Mouse (Mus musculus) heart, postnatal 14 days (tissue): ENCODE results near the gene Ciao2b. TPM values are rescaled to one million over a fixed set of nuclear protein-coding genes. Genes with fewer than 3 reads are reported as not detected.

Source experiments
- DNase-seq, 2 experiments: peaks; one replicate each; pipeline ENCODE4 v3.0.0; 2021 to 2022
- intact Hi-C: fragments of 180-260 bp; cut with DNase I; formaldehyde crosslinking; loops from one replicate; pipeline ENCODE4 v1.15.1; 2025
- total RNA-seq, 2 experiments: library from RNA; stranded (reverse); gene quantifications; 2 replicates each; pipeline ENCODE4 v1.2.3; 2021

Gene Ciao2b
- total RNA-seq, 2 experiments from 2014 or later: 52.9 to 63.6 TPM

DNA sequence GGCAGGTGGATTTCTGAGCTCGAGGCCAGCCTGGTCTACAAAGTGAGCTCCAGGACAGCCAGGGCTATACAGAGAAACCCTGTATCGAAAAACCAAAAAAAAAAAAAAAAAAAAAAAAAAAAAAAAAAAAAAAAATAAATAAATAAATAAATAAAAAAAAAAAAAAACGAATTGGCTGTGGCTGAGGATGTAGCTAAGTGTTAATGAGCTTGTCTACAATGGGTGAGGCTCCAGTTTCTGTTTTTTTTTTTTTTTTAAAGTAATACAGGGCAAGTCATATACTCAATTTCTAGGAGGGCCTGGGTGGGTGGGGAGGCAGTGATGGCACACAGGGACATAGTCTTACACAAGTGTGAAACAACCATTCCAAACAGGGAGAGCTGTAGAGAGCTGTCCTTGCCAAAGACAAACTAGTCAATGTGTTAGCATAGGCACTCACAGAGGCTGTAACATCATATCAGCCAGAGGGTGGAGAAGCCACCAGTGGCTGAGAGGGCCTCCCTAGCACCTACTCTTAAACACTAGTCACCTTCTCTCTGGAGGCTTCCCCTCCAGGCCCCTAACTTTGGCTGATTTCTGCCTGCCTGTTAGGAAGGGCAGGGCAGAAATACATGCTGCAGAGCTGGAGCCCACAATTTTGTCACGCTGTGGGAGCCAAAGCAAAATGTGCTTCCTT lies 14.6 kb downstream of the Ciao2b start:
- DNase-seq: no peak

DNA sequence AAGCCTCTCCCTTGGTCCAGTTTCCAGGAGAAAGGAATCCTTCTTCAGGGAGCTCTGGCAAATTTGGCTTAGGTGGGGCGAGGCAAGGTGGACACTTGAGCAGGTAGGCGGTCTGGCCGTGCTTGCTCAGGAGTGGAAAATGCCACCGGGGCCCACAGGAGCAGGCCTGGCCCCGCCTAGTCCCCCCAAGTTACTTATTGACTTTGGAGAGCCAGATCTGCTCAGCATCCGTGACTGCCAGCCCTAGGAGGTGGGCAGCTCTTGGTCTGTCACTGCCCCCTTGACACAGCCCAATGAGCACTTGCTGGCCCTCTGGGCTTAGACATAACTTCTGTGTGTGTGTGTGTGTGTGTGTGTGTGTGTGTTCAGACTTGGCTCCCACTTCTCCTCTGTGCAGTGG lies 17.6 kb downstream of the Ciao2b start, which contains the start of gene Cdh16:
Gene Cdh16 (minus strand): TSS at position 236 of the 400 bp plus-strand sequence.
- no peak for DNase-seq
- intact Hi-C loops: no loop called here

More for the DNA sequence above, 14.6 kb downstream of the Ciao2b start:
- intact Hi-C loops: no loop called here

DNA sequence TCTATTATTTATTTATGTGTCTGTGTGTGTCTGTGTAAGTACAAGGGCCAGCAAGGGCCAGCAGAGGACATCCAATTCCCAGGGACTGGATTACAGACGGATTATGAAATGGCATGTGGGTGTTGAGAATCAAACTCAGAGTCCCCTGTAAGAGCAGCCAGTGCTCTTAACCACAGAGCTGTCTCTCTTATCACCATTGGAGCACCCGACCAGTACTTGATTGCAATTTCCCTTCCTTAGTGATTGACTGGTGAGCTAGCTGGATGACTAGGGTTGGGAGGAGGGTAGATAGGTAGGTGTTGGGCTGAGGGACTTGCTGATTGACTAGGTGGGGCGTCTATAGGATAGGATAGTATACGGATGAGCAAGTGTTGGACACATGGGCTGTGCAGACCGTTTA lies 21.0 kb downstream of the Ciao2b start:
- no peak for DNase-seq

DNA sequence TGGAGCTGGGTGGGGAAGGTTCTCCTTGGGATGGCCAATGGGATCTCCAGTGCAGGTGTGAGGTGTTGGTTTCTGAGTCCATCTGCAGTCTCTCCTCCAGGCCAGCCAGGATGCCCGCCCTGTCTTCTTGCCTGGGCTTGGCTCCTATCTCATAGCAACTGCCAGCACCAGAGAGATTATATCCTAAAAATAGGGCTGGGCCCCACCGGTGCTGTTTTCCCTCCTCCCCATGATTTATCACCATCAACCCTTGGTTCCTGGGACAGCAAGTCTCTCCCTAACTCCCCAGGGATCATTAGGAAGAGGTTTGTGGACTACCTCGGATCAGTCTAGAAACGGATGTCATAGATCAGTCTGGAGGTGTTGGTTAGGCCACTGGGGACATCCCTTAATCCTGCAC lies 28.6 kb downstream of the Ciao2b start:
- no peak for DNase-seq
- intact Hi-C loops: no loop called here

More for the DNA sequence above, 21.0 kb downstream of the Ciao2b start:
- intact Hi-C loops: no loop called here

DNA sequence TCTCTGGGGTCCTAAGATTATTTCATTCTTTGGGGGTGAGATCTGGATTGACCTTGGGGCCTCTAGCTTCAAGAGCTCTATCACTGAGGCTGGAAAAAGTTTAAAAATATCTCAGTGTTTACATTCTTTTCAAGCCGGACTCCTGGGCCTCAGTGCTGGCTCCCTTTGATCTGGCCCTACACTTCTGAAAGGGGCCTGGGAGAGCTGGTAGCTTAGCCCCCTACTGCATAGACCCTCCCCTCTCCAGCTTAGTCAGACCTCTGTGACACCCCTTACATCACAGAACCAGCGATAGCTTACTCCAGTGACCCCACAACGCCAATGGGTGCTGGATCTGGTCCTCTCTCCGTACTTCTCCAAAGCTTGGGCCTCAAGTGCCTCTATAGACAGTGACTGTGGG lies 30.2 kb downstream of the Ciao2b start:
- no peak for DNase-seq

DNA sequence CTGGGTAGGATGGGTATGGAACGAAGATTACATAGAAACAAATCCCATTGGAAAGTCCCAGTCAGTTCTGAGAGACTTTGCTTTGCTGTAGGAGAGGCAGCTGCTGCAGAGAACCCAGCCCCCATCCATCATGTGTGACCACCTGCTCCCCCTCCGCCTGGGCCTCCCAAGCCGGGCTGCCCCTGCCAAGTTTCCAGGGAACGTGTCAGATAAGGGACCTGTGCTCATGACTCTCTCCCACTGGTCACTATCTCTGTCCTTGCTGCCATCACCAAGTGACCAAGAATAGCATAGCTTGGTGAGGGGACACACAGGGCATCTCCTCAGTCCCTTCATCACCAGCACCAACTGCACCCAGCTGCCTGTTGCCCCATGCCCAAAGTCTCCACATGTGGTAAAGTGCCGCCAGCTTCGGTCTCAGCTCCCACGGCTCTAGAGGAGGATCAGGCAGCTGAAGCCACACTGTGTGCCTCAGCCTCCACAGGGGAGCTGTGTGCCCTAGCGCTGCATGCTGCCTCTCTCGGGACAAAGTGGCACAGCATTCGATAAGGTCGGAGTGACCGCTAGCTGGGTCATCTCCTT lies 31.5 kb downstream of the Ciao2b start:
- intact Hi-C loops: no loop called here
- peak; percentile 67 to 81 for DNase-seq

More for the DNA sequence above, 30.2 kb downstream of the Ciao2b start:
- intact Hi-C loops: no loop called here

DNA sequence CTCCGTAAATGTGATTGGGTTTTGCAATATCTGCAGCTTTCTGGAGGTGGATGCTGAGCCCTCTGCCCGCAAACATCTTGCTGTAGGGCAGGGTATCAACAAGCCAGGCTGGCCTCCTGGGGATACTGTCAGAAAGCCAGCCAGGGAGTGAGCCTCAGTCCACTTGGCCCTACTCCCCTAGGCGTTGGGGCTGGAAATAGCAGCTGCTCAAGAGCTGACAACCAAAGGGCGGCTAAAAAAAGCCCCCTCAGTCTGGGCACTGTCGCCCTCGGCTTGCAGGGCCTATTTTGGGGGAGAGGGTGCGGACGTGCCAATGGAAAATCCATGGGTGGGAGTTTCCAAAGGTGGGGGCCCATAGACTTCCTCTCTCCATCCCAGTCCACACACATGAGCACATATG lies 32.5 kb downstream of the Ciao2b start:
- intact Hi-C loops: no loop called here
- DNase-seq: peak; percentile 59 to 74

DNA sequence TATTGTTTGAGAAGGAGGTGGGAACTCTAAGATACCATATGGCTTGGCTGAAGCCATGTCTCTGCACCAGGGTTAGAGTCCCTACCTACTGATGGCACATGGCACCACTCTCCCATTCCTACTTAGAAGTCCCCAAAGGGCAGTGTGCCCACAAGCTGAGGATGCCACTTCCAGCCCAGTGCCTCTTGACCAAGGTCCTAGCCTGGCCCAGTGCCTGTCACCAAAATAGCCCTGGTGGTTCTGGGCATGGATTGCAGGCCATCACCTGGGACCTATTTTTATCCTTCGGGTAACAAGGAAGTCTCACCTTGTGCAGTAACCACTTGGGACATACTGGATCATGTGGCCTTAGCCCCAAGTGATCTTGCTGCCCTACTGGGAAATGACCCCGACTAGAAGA lies 33.8 kb downstream of the Ciao2b start:
- intact Hi-C loops: no loop called here
- peak; percentile 73 to 83 for DNase-seq

DNA sequence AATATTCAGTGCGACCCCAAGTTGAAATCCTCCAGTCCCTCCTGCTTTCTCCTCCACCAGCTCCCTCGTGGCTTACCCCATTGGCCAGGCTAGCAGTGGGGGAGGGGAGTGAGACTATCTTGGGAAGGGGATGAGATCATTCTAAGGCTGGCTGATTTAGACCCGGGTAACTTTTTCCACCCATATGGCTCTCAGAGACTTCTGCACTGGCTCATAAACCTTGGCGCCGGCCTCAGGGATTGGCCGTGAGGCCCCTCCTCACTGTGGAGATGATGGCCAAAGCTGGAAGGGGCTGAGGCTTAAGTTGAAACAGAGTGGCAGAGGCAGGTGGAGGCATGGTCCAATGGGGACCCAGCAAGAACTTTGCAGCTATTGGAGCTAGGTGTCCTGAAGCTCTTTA lies 35.4 kb downstream of the Ciao2b start:
- DNase-seq: peak; percentile 26 to 63
- intact Hi-C loops: no loop called here

DNA sequence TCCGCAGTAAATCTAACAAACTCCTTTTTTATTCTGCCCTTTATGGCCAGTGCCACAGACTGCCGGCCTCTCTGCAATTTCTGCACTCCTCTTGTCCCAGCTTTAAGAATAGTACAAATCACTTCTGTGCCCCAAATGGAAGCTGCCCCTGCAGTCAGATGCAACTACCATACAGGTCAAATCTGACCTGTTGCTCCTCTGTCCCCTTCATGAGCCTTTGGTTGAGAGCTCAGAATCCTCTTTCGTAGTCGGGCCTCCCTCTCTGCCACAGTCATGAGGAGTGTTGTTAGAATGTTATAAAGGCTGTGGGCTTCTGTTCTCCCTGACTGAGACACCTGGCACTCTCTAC lies 38.5 kb downstream of the Ciao2b start:
- DNase-seq: no peak
- intact Hi-C loops: loop anchor here (2.0 kb wide), 2 partner anchors 52 to 186 kb away; no protein-coding TSS in a partner anchor

DNA sequence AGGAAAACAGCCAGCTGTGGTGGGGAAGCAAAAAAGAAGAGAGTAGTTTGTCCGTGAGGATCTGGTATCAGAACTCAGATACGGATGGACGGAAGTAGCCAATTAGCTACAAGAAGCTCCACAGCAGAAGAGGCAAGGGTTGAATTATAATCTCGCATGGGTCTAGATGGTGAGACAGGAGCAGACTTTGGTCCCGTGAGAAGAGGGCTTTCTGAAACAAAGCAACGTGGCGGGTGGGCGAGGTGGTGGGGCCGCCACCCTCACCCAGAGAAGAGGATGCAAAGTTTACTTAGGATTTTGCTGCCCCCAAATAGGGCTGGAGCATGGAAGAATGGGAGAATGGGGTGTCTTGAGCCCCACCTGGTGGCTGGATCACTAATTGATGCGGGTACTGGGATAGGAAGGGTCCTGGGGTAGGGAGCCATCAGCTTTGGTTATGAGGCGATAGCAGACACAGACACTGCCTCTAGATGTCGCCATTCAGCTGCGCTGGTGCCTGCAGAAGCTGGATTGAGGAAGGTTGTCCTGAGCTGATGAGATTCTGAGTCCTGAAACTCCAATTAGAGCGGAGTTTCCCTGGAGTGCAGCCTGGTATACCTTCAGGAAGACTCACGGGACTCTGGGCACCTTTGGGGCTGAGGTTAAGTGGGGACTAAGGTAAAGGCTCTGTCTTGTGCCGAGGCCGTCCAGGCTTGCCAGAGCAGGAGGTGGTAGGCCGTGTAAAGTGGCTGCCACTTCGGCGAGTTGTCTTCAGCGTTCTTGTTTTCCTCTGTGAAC lies 39.1 kb downstream of the Ciao2b start:
- DNase-seq: peak; percentile 87 to 91
- intact Hi-C loops: loop anchor here (1.0 to 2.0 kb wide), 3 partner anchors 42 to 186 kb away; no protein-coding TSS in a partner anchor

DNA sequence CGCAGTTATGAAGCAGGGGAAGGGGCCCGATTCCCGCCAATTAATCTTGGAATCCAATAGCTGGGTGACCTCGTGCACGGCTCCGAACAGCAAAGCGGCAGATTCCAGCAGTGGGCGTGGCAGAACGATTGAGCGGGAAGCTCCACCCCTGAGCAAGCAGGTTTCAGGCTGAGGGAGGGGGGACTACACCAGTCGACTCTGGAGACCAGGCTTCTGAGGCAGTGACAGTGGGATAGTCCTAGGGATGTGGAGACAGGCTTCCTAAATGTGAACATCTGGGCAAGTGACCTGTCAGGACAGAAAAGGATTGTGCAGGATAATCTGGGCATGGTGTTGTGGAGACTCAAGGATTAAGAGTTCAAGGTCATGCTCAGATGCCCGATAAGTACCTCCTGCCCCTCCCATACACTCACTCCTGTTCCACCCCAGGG lies 39.8 kb downstream of the Ciao2b start:
- intact Hi-C loops: loop anchor here (1.0 to 2.0 kb wide), 3 partner anchors 42 to 187 kb away; no protein-coding TSS in a partner anchor
- no peak for DNase-seq

DNA sequence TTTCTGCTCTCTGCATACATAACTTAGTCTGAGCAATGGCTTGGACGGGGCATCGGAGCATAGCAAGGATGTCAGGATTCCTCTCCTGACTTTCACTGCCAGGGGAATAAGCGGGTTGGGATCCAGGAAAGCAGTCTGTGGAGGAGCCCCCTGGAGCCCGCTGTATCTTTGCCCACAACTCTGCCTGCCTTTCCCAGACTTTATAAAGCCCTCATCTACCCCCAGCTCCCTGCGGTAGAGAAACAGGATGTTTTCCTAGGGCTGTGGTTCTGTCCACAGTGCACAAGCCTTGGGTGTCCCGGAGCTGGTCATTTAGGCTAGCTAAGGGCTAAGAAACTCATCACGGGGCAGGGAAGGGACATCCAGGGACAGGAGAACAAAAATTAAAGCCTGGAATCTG lies 40.4 kb downstream of the Ciao2b start:
- intact Hi-C loops: no loop called here
- DNase-seq: no peak

DNA sequence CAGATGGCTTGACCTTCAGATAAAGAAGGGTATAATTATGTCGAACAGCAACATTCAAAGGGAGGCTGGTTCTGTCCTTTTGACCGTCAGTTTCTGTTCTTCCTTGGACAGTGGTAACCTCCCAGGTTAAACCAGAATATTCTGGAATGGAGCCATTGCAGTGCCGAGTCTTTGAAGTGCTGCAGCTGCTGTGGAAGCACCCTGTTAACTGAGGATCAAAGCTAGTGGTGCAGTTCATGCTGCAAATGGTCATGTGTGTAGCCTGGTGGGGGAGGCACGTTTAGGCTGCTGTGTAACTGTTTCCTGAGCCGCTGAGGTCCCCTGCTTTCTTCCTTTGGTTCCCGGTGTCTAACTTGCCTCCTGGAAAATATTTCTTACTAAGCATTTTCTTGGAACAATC lies 43.3 kb downstream of the Ciao2b start:
- intact Hi-C loops: loop anchor here (10.0 kb wide), 2 partner anchors 576 to 626 kb away; partner anchors contain the start of genes Cbfb and D230025D16Rik
- DNase-seq: no peak

DNA sequence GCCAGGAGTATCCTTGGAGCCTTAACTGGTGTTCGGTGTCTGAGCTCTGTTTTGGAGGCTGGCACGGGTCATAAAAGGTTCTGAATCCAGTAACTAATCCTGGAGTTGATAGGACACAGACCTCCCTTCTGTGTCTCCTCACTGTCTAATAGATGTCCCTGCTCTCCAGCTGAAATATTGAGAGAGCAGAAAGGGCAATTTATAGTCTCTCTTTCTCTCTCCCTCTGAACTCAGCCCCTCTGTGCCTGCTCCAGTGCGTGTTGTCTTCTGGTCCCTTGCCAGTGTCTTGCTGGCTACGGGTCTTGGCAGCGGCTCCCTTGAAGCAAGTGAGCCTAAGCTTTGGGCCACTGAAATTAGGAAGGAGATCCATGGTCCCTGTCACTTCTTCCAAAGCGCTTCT lies 44.1 kb downstream of the Ciao2b start:
- intact Hi-C loops: loop anchor here (10.0 kb wide), 2 partner anchors 577 to 627 kb away; partner anchors contain the start of genes Cbfb and D230025D16Rik
- DNase-seq: no peak

DNA sequence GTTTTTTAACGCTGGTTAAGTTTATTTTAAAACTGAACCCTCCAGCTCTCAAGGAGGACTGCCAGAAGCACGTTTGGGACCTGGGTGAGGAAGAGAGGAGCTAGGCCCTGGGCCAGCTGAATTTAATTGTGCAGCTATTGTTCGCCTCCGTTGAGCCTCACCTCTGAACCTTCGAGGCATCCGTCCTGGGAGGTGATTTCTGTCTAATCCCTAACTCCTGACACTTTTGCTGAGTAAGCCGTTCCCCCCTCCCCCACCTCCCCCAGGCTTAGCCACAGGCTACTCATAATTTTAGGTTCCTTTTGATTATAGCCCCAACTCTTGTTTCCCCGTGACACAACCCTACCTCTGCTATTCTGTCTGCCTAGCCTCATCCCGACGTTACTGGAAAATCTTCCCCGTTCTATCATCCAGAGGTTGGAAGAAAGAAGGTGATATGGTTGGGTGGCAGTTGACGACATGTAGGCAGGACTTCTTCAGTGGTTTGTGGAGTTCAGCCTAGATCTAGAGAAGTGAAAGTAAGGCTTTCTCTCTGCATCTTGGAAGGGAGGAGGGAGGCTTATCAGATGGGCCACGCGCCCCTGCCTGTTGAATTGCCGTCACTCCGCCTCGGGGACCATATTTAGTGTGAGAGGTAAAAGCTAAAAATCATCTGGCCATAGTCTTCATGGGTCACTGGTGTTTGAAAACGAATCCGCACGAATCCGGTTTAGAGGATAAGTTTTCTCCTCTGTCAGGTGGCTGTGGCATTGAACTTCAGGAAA lies 45.8 kb downstream of the Ciao2b start:
- intact Hi-C loops: loop anchor here (10.0 kb wide), 2 partner anchors 579 to 629 kb away; partner anchors contain the start of genes Cbfb and D230025D16Rik
- no peak for DNase-seq

DNA sequence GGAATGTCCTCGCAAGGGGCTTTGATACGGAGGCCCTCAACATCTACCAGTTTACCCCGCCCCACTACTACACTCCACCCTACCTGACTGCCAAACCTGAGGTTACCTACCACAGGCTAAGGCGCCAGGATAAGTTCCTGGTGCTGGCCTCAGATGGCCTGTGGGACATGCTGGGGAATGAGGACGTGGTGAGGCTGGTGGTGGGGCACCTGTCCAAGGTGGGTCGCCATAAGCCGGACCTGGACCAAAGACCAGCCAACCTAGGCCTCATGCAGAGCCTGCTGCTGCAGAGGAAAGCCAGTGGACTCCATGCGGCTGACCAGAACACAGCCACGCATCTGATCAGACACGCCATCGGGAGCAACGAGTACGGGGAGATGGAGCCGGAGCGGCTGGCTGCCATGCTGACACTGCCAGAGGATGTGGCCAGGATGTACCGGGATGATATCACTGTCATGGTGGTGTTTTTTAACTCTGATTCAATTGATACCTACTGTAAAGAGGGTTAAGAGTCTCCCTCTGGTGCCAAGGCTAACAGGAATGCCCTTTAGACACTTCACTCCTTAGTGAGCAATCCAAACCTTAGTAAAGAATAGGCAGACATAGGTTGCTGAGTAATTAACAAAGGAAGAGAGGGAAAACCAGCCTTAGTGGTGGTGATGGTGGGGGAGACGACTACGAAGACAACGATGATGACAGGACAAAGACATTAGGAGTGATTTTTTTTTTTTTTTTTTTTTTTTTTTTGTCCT lies 47.0 kb downstream of the Ciao2b start:
- intact Hi-C loops: loop anchor here (10.0 kb wide), 2 partner anchors 580 to 630 kb away; partner anchors contain the start of genes Cbfb and D230025D16Rik
- DNase-seq: no peak

DNA sequence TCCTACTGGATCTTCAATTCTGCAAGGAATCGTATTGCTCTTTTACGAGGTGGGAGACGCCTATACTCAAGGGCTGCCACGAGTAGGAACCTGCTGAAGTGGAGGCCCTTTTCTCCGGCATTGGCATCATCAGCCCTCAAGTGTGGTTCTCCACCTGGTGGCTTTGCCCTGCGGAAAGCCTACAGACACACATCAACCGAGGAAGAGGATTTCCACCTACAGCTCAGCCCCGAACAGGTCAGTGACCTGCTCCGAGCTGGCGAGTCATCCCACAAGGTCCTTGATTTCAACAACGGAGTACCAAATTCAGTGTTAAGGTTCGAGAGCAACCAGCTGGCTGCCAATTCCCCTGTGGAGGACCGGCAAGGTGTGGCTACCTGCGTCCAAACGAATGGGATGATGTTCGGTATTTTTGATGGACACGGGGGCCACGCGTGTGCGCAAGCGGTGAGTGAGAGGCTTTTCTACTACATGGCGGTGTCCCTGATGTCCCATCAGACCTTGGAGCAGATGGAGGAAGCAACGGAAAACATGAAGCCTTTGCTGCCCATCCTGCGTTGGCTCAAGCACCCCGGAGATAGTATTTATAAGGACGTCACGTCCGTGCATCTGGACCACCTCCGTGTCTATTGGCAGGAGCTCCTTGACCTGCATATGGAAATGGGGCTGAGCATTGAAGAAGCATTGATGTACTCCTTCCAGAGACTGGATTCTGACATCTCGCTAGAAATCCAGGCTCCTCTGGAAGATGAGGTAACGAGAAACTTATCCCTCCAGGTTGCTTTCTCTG lies 48.0 kb downstream of the Ciao2b start:
- intact Hi-C loops: loop anchor here (10.0 kb wide), 2 partner anchors 581 to 631 kb away; partner anchors contain the start of genes Cbfb and D230025D16Rik
- DNase-seq: no peak
